Mouse (Mus musculus) mature B cell (primary cell): Measurements from ENCODE around the gene C1qtnf2.

Experiments used
- in situ Hi-C: fragments of 300-500 bp; cut with MboI; formaldehyde crosslinking; loops from 2 replicates; pipeline ENCODE4 v1.14.3; 2019

C1qtnf2 gene

GRCm38 (mm10) chr11:43537074-43537473 lies 63.0 kb downstream of the C1qtnf2 start:
- in situ Hi-C loops, result no loop called here

- in situ Hi-C loops, result no loop called here
These were observed 65.8 kb downstream of the C1qtnf2 start for GRCm38 (mm10) chr11:43539863-43540262.
